ENCODE assay signal across 21 mouse cellular contexts in genomic region chr13:55760576-55760975, GRCm38 (mm10). TPM values are rescaled to one million over a fixed set of nuclear protein-coding genes. Genes with fewer than 3 reads are reported as not detected.
DNase-seq lines count a peak whose midpoint lies in the region; ATAC-seq and TF ChIP-seq lines count a peak whose summit lies in the region.
"Had no signal": no experiment of that assay in that cellular context is flagged by ENCODE, and none has a peak within 500 bp of the region (broad histone marks: within the 10 kb centered on the region; RNA-seq: fewer than 3 reads in every experiment).

No protein-coding gene starts in this region.

- H3K4me3 ChIP-seq in embryonic facial prominence, embryonic 11.5 days (ENCODE audit: low read depth, low read length): no peak overlapping the region
- no peak overlapping the region for H3K4me3 ChIP-seq in kidney, embryonic 14.5 days (ENCODE audit: low read length)
- no peak overlapping the region for H3K4me3 ChIP-seq in limb, embryonic 13.5 days
- no peak overlapping the region for H3K4me3 ChIP-seq in stomach, postnatal 0 days (ENCODE audit: low read depth, low read length)
- H3K4me3 ChIP-seq: erythroblast, embryonic 14.5 days; hindbrain, embryonic 13.5 days; intestine, embryonic 15.5 days; myocyte had no signal

- WGBS in embryonic facial prominence, embryonic 11.5 days: 59% methylated on average over 10 of the region's 10 CpGs
- WGBS in kidney, embryonic 14.5 days: 30% methylated on average over 10 of the region's 10 CpGs
- 49% methylated on average over 10 of the region's 10 CpGs for WGBS in limb, embryonic 13.5 days
- 66% methylated on average over 10 of the region's 10 CpGs for WGBS in stomach, postnatal 0 days

- no peak for ATAC-seq in embryonic facial prominence, embryonic 11.5 days (replicated peaks; ENCODE audit: insufficient number of reproducible peaks, low FRiP score, low TSS enrichment, low read depth)
- peak; percentile 26; the same call in 1 of the 2 replicates for ATAC-seq in kidney, embryonic 14.5 days (ENCODE audit: low FRiP score, low TSS enrichment)
- no peak for ATAC-seq in limb, embryonic 13.5 days (ENCODE audit: low FRiP score, low read depth)
- no peak for ATAC-seq in stomach, postnatal 0 days (ENCODE audit: low FRiP score, low TSS enrichment)
- ATAC-seq: intestine, embryonic 15.5 days had no signal

- TF ChIP-seq EP300 in stomach, postnatal 0 days (optimal IDR thresholded peaks at IDR 0.05): no peak

- H3K27me3 ChIP-seq in embryonic facial prominence, embryonic 11.5 days (ENCODE audit: control insufficient read depth, insufficient read depth, low read length): no peaks in the 10 kb centered on the region
- no peaks in the 10 kb centered on the region for H3K27me3 ChIP-seq in kidney, embryonic 14.5 days (ENCODE audit: control insufficient read depth, insufficient read depth, low read length)
- H3K27me3 ChIP-seq in limb, embryonic 13.5 days: 0 out of 2 replicates have a peak, but pooled peaks cover 7% of the 10 kb centered on the region
- H3K27me3 ChIP-seq in stomach, postnatal 0 days (ENCODE audit: control insufficient read depth, insufficient read depth, low read length): no peaks in the 10 kb centered on the region
- H3K27me3 ChIP-seq: hindbrain, embryonic 13.5 days; intestine, embryonic 15.5 days had no signal

- no peak overlapping the region for H3K4me2 ChIP-seq in embryonic facial prominence, embryonic 11.5 days (ENCODE audit: low read depth, low read length)
- peak overlapping the region; percentile 26 for H3K4me2 ChIP-seq in kidney, embryonic 14.5 days (replicated peaks; ENCODE audit: low read depth, low read length)
- H3K4me2 ChIP-seq in limb, embryonic 13.5 days (replicated peaks): peak overlapping the region; percentile 35
- no peak overlapping the region for H3K4me2 ChIP-seq in stomach, postnatal 0 days (replicated peaks; ENCODE audit: low read depth)
- H3K4me2 ChIP-seq: hindbrain, embryonic 13.5 days; intestine, embryonic 15.5 days had no signal

- peaks cover 3% of the 10 kb centered on the region; the same call in 1 of the 2 replicates for H3K4me1 ChIP-seq in embryonic facial prominence, embryonic 11.5 days (ENCODE audit: control insufficient read depth, insufficient read depth, low read length)
- peaks cover 15% of the 10 kb centered on the region for H3K4me1 ChIP-seq in kidney, embryonic 14.5 days (ENCODE audit: control insufficient read depth, insufficient read depth, low read length)
- H3K4me1 ChIP-seq in limb, embryonic 13.5 days: peaks cover 35% of the 10 kb centered on the region
- H3K4me1 ChIP-seq in stomach, postnatal 0 days (replicated peaks; ENCODE audit: control insufficient read depth, insufficient read depth): no peaks in the 10 kb centered on the region
- H3K4me1 ChIP-seq: intestine, embryonic 15.5 days had no signal

- no peaks in the 10 kb centered on the region for H3K9me3 ChIP-seq in embryonic facial prominence, embryonic 11.5 days (replicated peaks; ENCODE audit: control insufficient read depth, low read length)
- no peaks in the 10 kb centered on the region for H3K9me3 ChIP-seq in kidney, embryonic 14.5 days (ENCODE audit: control insufficient read depth, low read length)
- no peaks in the 10 kb centered on the region for H3K9me3 ChIP-seq in limb, embryonic 13.5 days
- no peaks in the 10 kb centered on the region for H3K9me3 ChIP-seq in stomach, postnatal 0 days (ENCODE audit: control insufficient read depth, low read length)
- H3K9me3 ChIP-seq: hindbrain, embryonic 13.5 days; intestine, embryonic 15.5 days had no signal

- H3K36me3 ChIP-seq in embryonic facial prominence, embryonic 11.5 days (replicated peaks; ENCODE audit: control insufficient read depth, insufficient read depth, low read depth, low read length): no peaks in the 10 kb centered on the region
- no peaks in the 10 kb centered on the region for H3K36me3 ChIP-seq in kidney, embryonic 14.5 days (ENCODE audit: control insufficient read depth, insufficient read depth, low read length)
- H3K36me3 ChIP-seq in limb, embryonic 13.5 days: no peaks in the 10 kb centered on the region
- no peaks in the 10 kb centered on the region for H3K36me3 ChIP-seq in stomach, postnatal 0 days (ENCODE audit: control insufficient read depth, insufficient read depth, low read length)
- H3K36me3 ChIP-seq: hindbrain, embryonic 13.5 days; intestine, embryonic 15.5 days had no signal

- DNase-seq in kidney, adult 11 months: peak; percentile 13
- DNase-seq in kidney, postnatal 10 days: no peak
- no peak for DNase-seq in embryonic facial prominence, embryonic 11.5 days (ENCODE audit: low spot score)
- DNase-seq in gastrocnemius, adult 18-20 months (ENCODE audit: low spot score): no peak
- DNase-seq in stomach, postnatal 0 days (ENCODE audit: low spot score): no peak
- DNase-seq: adrenal gland, adult 2 months; cerebellum, adult 18-20 months; gastrocnemius, postnatal 10 days; lung, postnatal 14 days; right cerebral cortex, adult 18-20 months; thymus, postnatal 25 days had no signal

- 0 out of 2 replicates have a peak overlapping the region, but pooled peaks have one; percentile 41 for H3K27ac ChIP-seq in embryonic facial prominence, embryonic 11.5 days (replicated peaks; ENCODE audit: low read depth, low read length)
- peak overlapping the region; percentile 65 for H3K27ac ChIP-seq in kidney, embryonic 14.5 days (ENCODE audit: low read depth, low read length)
- no peak overlapping the region for H3K27ac ChIP-seq in limb, embryonic 13.5 days
- no peak overlapping the region for H3K27ac ChIP-seq in stomach, postnatal 0 days (replicated peaks)
- H3K27ac ChIP-seq: hindbrain, embryonic 13.5 days; intestine, embryonic 15.5 days had no signal

- H3K9ac ChIP-seq in embryonic facial prominence, embryonic 11.5 days (replicated peaks; ENCODE audit: low read length): no peak overlapping the region
- no peak overlapping the region for H3K9ac ChIP-seq in kidney, embryonic 14.5 days (ENCODE audit: low read depth, low read length)
- no peak overlapping the region for H3K9ac ChIP-seq in limb, embryonic 13.5 days
- H3K9ac ChIP-seq in stomach, postnatal 0 days (ENCODE audit: low read length): no peak overlapping the region
- H3K9ac ChIP-seq: hindbrain, embryonic 13.5 days; intestine, embryonic 15.5 days had no signal

- no peak for TF ChIP-seq CTCF in stomach, postnatal 0 days (IDR thresholded peaks at IDR 0.05; ENCODE audit: low read depth)

RNA-seq across cellular contexts. Expression of gene Catsper3, which starts 23.8 kb away (rescaled TPM):
- polyA plus RNA-seq in embryonic facial prominence, embryonic 11.5 days (2014; fragmentation: Nextera tagmentation; extraction: Ambion mirVana): not detected in 2 replicates
- polyA plus RNA-seq in kidney, embryonic 14.5 days (2014; fragmentation: Nextera tagmentation; extraction: Ambion mirVana): 0.32 TPM in 1 of 2 replicates, not detected in the other
- polyA plus RNA-seq in limb, embryonic 13.5 days (2015; fragmentation: Nextera tagmentation; extraction: Ambion mirVana): 0.14 TPM in 1 of 2 replicates, not detected in the other
- under 1 TPM in 1 of 2 experiments, not detected in 1; 0.34 TPM for total RNA-seq in gastrocnemius, adult 18-20 months (2021)
- 0.07 and 0.13 TPM in 2 replicates for polyA plus RNA-seq in stomach, postnatal 0 days (2015; fragmentation: Nextera tagmentation; extraction: Ambion mirVana)
- total RNA-seq: common myeloid progenitor, adult 5-6 weeks; ES-E14; neutrophil, adult 5-6 weeks had no signal
- polyA plus RNA-seq: erythroblast, embryonic 14.5 days; hindbrain, embryonic 13.5 days; intestine, embryonic 15.5 days; liver, embryonic 16.5 days had no signal

RNA-seq across cellular contexts. Expression of gene Pcbd2, which starts 33.4 kb away (rescaled TPM):
- 40.8 and 44.7 TPM in 2 replicates for polyA plus RNA-seq in embryonic facial prominence, embryonic 11.5 days (2014; fragmentation: Nextera tagmentation; extraction: Ambion mirVana)
- 49.2 and 58.4 TPM in 2 replicates for polyA plus RNA-seq in kidney, embryonic 14.5 days (2014; fragmentation: Nextera tagmentation; extraction: Ambion mirVana)
- 40.2 and 49.8 TPM in 2 replicates for polyA plus RNA-seq in limb, embryonic 13.5 days (2015; fragmentation: Nextera tagmentation; extraction: Ambion mirVana)
- total RNA-seq in gastrocnemius, adult 18-20 months (2021): 10 to 100 TPM; 20.7 to 21.5 TPM
- polyA plus RNA-seq in stomach, postnatal 0 days (2015; fragmentation: Nextera tagmentation; extraction: Ambion mirVana): 71.2 and 73.9 TPM in 2 replicates

RNA-seq across cellular contexts. Expression of gene Txndc15, which starts 46.1 kb away (rescaled TPM):
- polyA plus RNA-seq in embryonic facial prominence, embryonic 11.5 days (2014; fragmentation: Nextera tagmentation; extraction: Ambion mirVana): 97.6 and 99.6 TPM in 2 replicates
- 87.1 and 91.7 TPM in 2 replicates for polyA plus RNA-seq in kidney, embryonic 14.5 days (2014; fragmentation: Nextera tagmentation; extraction: Ambion mirVana)
- polyA plus RNA-seq in limb, embryonic 13.5 days (2015; fragmentation: Nextera tagmentation; extraction: Ambion mirVana): 109 and 113 TPM in 2 replicates
- total RNA-seq in gastrocnemius, adult 18-20 months (2021): 10 to 100 TPM; 31.6 to 32.9 TPM
- 62.8 and 63.6 TPM in 2 replicates for polyA plus RNA-seq in stomach, postnatal 0 days (2015; fragmentation: Nextera tagmentation; extraction: Ambion mirVana)

Comparison
In these comparisons a context has a peak if more than half of its experiments do, and no peak if none do; other contexts are left out.
1. H3K27ac ChIP-seq: peak in embryonic facial prominence, embryonic 11.5 days (single experiment) and kidney, embryonic 14.5 days (single experiment); none in limb, embryonic 13.5 days (single experiment) and stomach, postnatal 0 days (single experiment).
2. H3K4me2 ChIP-seq: peak in kidney, embryonic 14.5 days (single experiment) and limb, embryonic 13.5 days (single experiment); none in embryonic facial prominence, embryonic 11.5 days (single experiment) and stomach, postnatal 0 days (single experiment).